Mouse (Mus musculus): ENCODE measurements around the gene 1600014C10Rik. TPM values are rescaled to one million over a fixed set of nuclear protein-coding genes. Genes with fewer than 3 reads are reported as not detected.

Gene 1600014C10Rik
- polyA plus RNA-seq, 1 experiment from 2014 or later, result 14.9 TPM

Other genes starting within 250 kb of the 1600014C10Rik start
- gene Uri1, start 159.7 kb upstream of the 1600014C10Rik start, polyA plus RNA-seq (2015; fragmentation: Nextera tagmentation; extraction: Ambion mirVana), result 40.5 and 49.3 TPM in 2 replicates
- gene Ccne1, start 75.7 kb upstream of the 1600014C10Rik start, polyA plus RNA-seq (2015; fragmentation: Nextera tagmentation; extraction: Ambion mirVana), result 57.0 and 58.6 TPM in 2 replicates
- gene Plekhf1, start 44.8 kb downstream of the 1600014C10Rik start, polyA plus RNA-seq (2015; fragmentation: Nextera tagmentation; extraction: Ambion mirVana), result 3.2 TPM in 2 replicates
- 38.0 and 48.0 TPM in 2 replicates for gene Pop4, start 88.2 kb downstream of the 1600014C10Rik start, polyA plus RNA-seq (2015; fragmentation: Nextera tagmentation; extraction: Ambion mirVana)

Data from stomach, embryonic 15.5 days (tissue).